Mouse (Mus musculus) liver, embryonic 12.5 days (tissue): Measurements from ENCODE around the gene Basp1. TPM values are rescaled to one million over a fixed set of nuclear protein-coding genes. Genes with fewer than 3 reads are reported as not detected.

Experiments
- ATAC-seq: fragments of 200-750 bp; cut with Nextera tagmentation; 2 replicates; pipeline ENCODE4 v1.8.0; 2017; ENCODE audit warnings: moderate number of reproducible peaks, mild to moderate bottlenecking, moderate library complexity
- H3K27ac ChIP-seq: fragments of 300-500 bp; sonication (generic); 2 replicates; pipeline ENCODE4 v1.5.1; 2016; ENCODE audit warnings: mild to moderate bottlenecking
- H3K27me3 ChIP-seq: fragments of 300-500 bp; sonication (generic); replicated peaks from 2 replicates; pipeline ENCODE4 v1.6.1; 2016; ENCODE audit warnings: mild to moderate bottlenecking, moderate library complexity
- H3K36me3 ChIP-seq: fragments of 300-500 bp; sonication (generic); 2 replicates; pipeline ENCODE4 v1.6.1; 2016; ENCODE audit warnings: mild to moderate bottlenecking, moderate library complexity
- H3K4me1 ChIP-seq: fragments of 300-500 bp; sonication (generic); 2 replicates; pipeline ENCODE4 v1.6.1; 2016
- H3K4me2 ChIP-seq: fragments of 300-500 bp; sonication (generic); 2 replicates; pipeline ENCODE4 v1.6.1; 2016; ENCODE audit warnings: mild to moderate bottlenecking, moderate library complexity
- H3K4me3 ChIP-seq: fragments of 300-500 bp; sonication (generic); 2 replicates; pipeline ENCODE4 v1.5.1; 2016; ENCODE audit warnings: mild to moderate bottlenecking, moderate library complexity
- H3K9ac ChIP-seq: fragments of 300-500 bp; sonication (generic); 2 replicates; pipeline ENCODE4 v1.6.1; 2016; ENCODE audit warnings: mild to moderate bottlenecking, moderate library complexity
- H3K9me3 ChIP-seq: fragments of 300-500 bp; sonication (generic); replicated peaks from 2 replicates; pipeline ENCODE4 v1.6.1; 2016; ENCODE audit warnings: mild to moderate bottlenecking, moderate library complexity
- WGBS: fragments of 180-500 bp; shearing (Covaris S2); methylation state at CpG from one replicate; pipeline ENCODE4 v1.1.7; 2016; ENCODE audit not compliant: insufficient replicate concordance; 5-methylcytosine and 5-hydroxymethylcytosine counted together
- polyA plus RNA-seq: library from polyadenylated mRNA; unstranded; fragments of >200 nt; fragmentation: Nextera tagmentation; extraction: Ambion mirVana; gene quantifications from 2 replicates; pipeline ENCODE4 v1.2.1, GENCODE M21; 2016

Gene Basp1
- polyA plus RNA-seq, 1 experiment from 2014 or later: 9.6 TPM

DNA sequence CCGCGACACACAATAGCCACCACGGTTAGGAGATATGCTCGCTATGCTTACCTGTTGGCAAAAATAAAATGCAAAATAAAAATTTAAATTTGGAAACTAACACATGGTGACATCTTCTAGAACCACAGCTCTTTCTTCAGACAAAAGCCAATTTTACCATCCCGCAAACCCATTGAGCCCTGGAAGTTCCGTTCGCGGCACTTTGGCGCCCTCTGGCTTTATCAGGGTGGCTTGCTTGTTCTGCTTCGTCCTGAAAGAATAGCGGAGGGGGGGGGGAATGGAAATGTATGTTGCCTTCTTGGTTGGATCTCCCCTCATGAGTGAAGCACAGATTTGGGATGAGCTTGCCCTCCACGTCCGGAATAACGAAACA is 1.2 kb upstream of the Basp1 start:
- no peaks in the 10 kb centered on the region for H3K36me3 ChIP-seq
- H3K4me1 ChIP-seq: peaks cover 15% of the 10 kb centered on the region; the same call in 1 of the 2 replicates
- WGBS: under 1% methylated on average over 14 of the region's 14 CpGs
- peaks cover 43% of the 10 kb centered on the region for H3K27me3 ChIP-seq
- no peak overlapping the region for H3K9ac ChIP-seq
- peak overlapping the region; percentile 65 for H3K4me2 ChIP-seq
- ATAC-seq: no peak
- peak overlapping the region; percentile 56; the same call in 1 of the 2 replicates for H3K4me3 ChIP-seq
- no peak overlapping the region for H3K27ac ChIP-seq
- no peaks in the 10 kb centered on the region for H3K9me3 ChIP-seq

DNA sequence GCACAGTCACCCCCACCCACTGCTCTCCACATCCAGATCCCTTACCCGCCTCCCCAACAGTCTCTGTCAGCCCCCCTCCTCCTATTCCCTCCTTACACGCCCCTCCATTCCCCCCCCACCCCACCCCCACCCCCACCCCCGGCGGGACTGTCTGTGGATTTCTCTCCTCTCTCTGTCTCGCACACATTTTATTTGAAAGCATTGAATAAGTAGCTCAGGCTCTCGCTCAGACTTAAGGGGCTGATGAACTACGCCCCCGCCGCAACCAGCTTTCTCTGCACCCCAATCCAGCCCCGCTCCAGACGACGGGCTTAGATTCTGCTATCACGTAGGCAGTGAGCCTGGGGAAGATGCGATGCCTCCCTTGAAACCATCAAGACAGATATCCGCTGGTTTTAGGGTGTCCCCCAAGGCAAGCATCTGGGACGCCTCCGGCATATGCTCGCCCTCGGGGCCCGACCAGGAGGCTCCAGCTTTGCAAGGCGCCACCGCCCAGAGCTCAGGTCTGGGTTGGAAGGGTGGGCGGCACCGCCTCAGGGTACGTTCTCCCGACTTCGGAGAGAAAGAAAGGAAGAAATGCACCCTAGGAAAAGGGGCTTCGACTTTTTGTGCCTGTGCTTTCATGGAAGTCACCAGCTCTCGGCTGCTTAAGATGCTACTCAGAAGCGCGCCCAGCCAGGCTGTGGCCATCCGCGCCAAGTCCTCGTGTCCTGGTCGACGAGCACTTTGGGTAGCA is 615 bp upstream of the Basp1 start:
- Histone ChIP-seq H3K27me3 (peaks cover 43% of the 10 kb centered on the region), H3K4me1 (peaks cover 15% of the 10 kb centered on the region; the same call in 1 of the 2 replicates), H3K27ac (no peak overlapping the region), H3K36me3 (no peaks in the 10 kb centered on the region), H3K4me2 (peak overlapping the region; percentile 65), H3K4me3 (peak overlapping the region; percentile 56), H3K9ac (no peak overlapping the region), H3K9me3 (no peaks in the 10 kb centered on the region)
- ATAC-seq: no peak
- 1% methylated on average over 34 of the region's 36 CpGs for WGBS

- H3K4me3 ChIP-seq: peak overlapping the region; percentile 56
- peak overlapping the region; percentile 41; the same call in 1 of the 2 replicates for H3K9ac ChIP-seq
- no peak overlapping the region for H3K27ac ChIP-seq
- no peaks in the 10 kb centered on the region for H3K36me3 ChIP-seq
- peak overlapping the region; percentile 65 for H3K4me2 ChIP-seq
- H3K27me3 ChIP-seq: peaks cover 43% of the 10 kb centered on the region
- ATAC-seq: peak; percentile 56
- H3K9me3 ChIP-seq: no peaks in the 10 kb centered on the region
- 1% methylated on average over 35 of the region's 35 CpGs for WGBS
- H3K4me1 ChIP-seq: peaks cover 15% of the 10 kb centered on the region; the same call in 1 of the 2 replicates
These were observed 753 bp downstream of the Basp1 start for GRCm38 (mm10) chr15:25412761-25413261.

GRCm38 (mm10) chr15:25412171-25412641 is 1.4 kb downstream of the Basp1 start:
- Histone ChIP-seq H3K4me2 (peak overlapping the region; percentile 65), H3K36me3 (no peaks in the 10 kb centered on the region), H3K4me3 (peak overlapping the region; percentile 56), H3K9ac (0 out of 2 replicates have a peak overlapping the region, but pooled peaks have one; percentile 17), H3K9me3 (no peaks in the 10 kb centered on the region), H3K27me3 (peaks cover 43% of the 10 kb centered on the region), H3K27ac (no peak overlapping the region), H3K4me1 (peaks cover 15% of the 10 kb centered on the region; the same call in 1 of the 2 replicates)
- no peak for ATAC-seq
- WGBS: 1% methylated on average over 25 of the region's 25 CpGs

- 55% methylated on average over 7 of the region's 7 CpGs for WGBS
- peaks cover 43% of the 10 kb centered on the region for H3K27me3 ChIP-seq
- H3K9ac ChIP-seq: no peak overlapping the region
- no peaks in the 10 kb centered on the region for H3K9me3 ChIP-seq
- no peak overlapping the region for H3K4me3 ChIP-seq
- ATAC-seq: no peak
- no peaks in the 10 kb centered on the region for H3K36me3 ChIP-seq
- peaks cover 15% of the 10 kb centered on the region; the same call in 1 of the 2 replicates for H3K4me1 ChIP-seq
- peak overlapping the region; percentile 65; the same call in 1 of the 2 replicates for H3K4me2 ChIP-seq
- H3K27ac ChIP-seq: no peak overlapping the region
These were observed 2.1 kb downstream of the Basp1 start for GRCm38 (mm10) chr15:25411461-25411860.

GRCm38 (mm10) chr15:25405926-25406325 is 7.6 kb downstream of the Basp1 start:
- Histone ChIP-seq H3K27ac (no peak overlapping the region), H3K4me2 (no peak overlapping the region), H3K36me3 (no peaks in the 10 kb centered on the region), H3K9me3 (no peaks in the 10 kb centered on the region), H3K4me1 (no peaks in the 10 kb centered on the region), H3K27me3 (no peaks in the 10 kb centered on the region), H3K9ac (no peak overlapping the region), H3K4me3 (no peak overlapping the region)
- no peak for ATAC-seq
- 49% methylated on average over 5 of the region's 5 CpGs for WGBS

- Histone ChIP-seq H3K9ac (no peak overlapping the region), H3K27me3 (no peaks in the 10 kb centered on the region), H3K4me3 (no peak overlapping the region), H3K9me3 (no peaks in the 10 kb centered on the region), H3K4me1 (no peaks in the 10 kb centered on the region), H3K36me3 (no peaks in the 10 kb centered on the region), H3K27ac (no peak overlapping the region), H3K4me2 (no peak overlapping the region)
- ATAC-seq: no peak
- 75% methylated on average over 7 of the region's 7 CpGs for WGBS
These were observed 9.7 kb downstream of the Basp1 start for GRCm38 (mm10) chr15:25403879-25404278.

DNA sequence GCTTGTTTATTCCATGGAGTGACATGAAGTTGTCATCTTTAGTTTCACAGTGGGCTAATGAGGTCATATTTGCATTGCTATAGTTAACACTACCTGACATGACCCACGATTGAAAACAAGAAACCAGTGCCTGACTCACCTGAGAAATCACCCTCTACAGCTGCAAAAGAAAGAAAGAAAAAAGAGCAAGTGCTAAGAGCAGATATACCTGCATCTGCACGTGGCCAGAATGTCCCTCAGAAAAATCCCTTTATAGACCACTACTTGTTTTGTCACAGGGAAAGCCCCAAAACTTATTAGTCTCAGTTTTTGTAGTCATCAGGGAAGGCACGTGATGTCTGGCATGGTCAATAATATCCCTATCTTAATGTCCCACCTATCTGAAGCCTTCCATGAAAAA is 11.6 kb downstream of the Basp1 start:
- no peaks in the 10 kb centered on the region for H3K4me1 ChIP-seq
- no peaks in the 10 kb centered on the region for H3K27me3 ChIP-seq
- no peak overlapping the region for H3K4me2 ChIP-seq
- H3K9me3 ChIP-seq: no peaks in the 10 kb centered on the region
- no peak overlapping the region for H3K27ac ChIP-seq
- ATAC-seq: no peak
- no peak overlapping the region for H3K9ac ChIP-seq
- WGBS: 56% methylated on average over 3 of the region's 3 CpGs
- H3K4me3 ChIP-seq: no peak overlapping the region
- H3K36me3 ChIP-seq: no peaks in the 10 kb centered on the region

DNA sequence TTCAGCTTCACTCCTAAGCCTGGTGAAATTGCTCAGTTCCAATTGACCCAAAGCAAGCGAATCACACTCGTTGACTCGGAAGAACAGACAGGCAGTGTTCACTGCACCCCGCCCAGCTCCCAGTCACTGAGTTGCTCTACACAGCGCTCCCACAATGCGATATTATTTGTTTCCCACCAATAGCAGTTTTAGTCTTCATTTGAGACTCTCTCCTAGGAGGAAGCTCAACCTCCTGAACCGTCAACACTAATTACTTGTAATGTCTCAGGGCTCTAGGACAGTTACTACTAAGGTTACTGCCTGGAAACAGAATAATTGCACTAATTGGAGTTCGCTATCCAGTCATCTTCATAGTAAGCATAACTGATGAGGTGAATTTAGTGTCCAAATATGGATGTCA is 13.3 kb downstream of the Basp1 start:
- H3K27ac ChIP-seq: no peak overlapping the region
- no peak overlapping the region for H3K4me2 ChIP-seq
- WGBS: 74% methylated on average over 8 of the region's 8 CpGs

GRCm38 (mm10) chr15:25395912-25396590 is 17.5 kb downstream of the Basp1 start:
- Histone ChIP-seq H3K4me3 (no peak overlapping the region), H3K27me3 (no peaks in the 10 kb centered on the region), H3K4me2 (no peak overlapping the region), H3K36me3 (no peaks in the 10 kb centered on the region), H3K9me3 (no peaks in the 10 kb centered on the region), H3K27ac (no peak overlapping the region), H3K9ac (no peak overlapping the region), H3K4me1 (peaks cover 3% of the 10 kb centered on the region)
- no peak for ATAC-seq
- 75% methylated on average over 9 of the region's 9 CpGs for WGBS

More for the DNA sequence above, 13.3 kb downstream of the Basp1 start:
- Histone ChIP-seq H3K4me1 (no peaks in the 10 kb centered on the region), H3K27me3 (no peaks in the 10 kb centered on the region), H3K36me3 (no peaks in the 10 kb centered on the region), H3K4me3 (no peak overlapping the region), H3K9ac (no peak overlapping the region), H3K9me3 (no peaks in the 10 kb centered on the region)
- no peak for ATAC-seq

DNA sequence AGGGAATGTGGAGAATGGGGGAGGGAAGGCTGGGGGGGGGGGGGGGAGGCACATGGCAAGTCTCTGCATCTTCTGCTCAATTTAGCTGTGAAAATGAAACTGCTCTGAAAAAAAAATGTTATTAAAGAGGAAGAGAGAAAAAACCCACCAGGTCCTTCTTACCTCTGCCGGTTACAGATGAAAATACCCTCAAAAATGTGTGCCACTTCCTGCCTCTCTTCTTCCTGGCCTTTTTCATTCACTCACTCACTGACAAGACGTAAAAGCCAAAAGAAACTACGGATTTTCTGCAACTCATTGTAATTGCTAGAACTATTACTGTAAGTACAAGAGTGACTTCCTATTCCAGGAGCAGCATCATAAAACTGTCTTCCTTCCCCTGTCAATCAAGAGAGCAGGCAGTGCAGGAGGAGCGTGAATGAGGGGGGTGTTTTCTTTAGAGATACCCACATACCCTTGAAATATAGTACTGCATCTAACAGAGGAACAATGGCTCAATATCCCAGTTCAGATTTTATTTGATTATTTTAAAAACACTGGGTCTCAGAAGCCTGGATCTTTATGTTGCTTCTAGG is 21.0 kb downstream of the Basp1 start:
- Histone ChIP-seq H3K4me2 (no peak overlapping the region), H3K27me3 (no peaks in the 10 kb centered on the region), H3K4me1 (peaks cover 7% of the 10 kb centered on the region), H3K36me3 (no peaks in the 10 kb centered on the region), H3K27ac (no peak overlapping the region), H3K4me3 (no peak overlapping the region), H3K9ac (no peak overlapping the region), H3K9me3 (no peaks in the 10 kb centered on the region)
- no peak for ATAC-seq
- WGBS: 52% methylated on average over 4 of the region's 4 CpGs

- WGBS: 43% methylated on average over 5 of the region's 5 CpGs
- Histone ChIP-seq H3K4me2 (no peak overlapping the region), H3K36me3 (no peaks in the 10 kb centered on the region), H3K27me3 (no peaks in the 10 kb centered on the region), H3K9ac (no peak overlapping the region), H3K9me3 (no peaks in the 10 kb centered on the region), H3K4me3 (no peak overlapping the region), H3K4me1 (peaks cover 7% of the 10 kb centered on the region), H3K27ac (no peak overlapping the region)
- peak; percentile 62 for ATAC-seq
These were observed 22.4 kb downstream of the Basp1 start for GRCm38 (mm10) chr15:25391210-25391609.
